Mouse (Mus musculus): ENCODE data around the gene Psma6.
A peak's percentile ranks its signal among the peaks of the same experiment; 100 is the strongest.

Psma6 gene

GRCm38 (mm10) chr12:55463992-55464845 is 80.2 kb downstream of the Psma6 start:
- peak; percentile 60 for DNase-seq (ENCODE audit: low spot score)

GRCm38 (mm10) chr12:55464846-55465361 is 80.9 kb downstream of the Psma6 start:
- peak; percentile 36 for DNase-seq (ENCODE audit: low spot score)

GRCm38 (mm10) chr12:55465401-55465983 is 81.5 kb downstream of the Psma6 start:
- DNase-seq (ENCODE audit: low spot score), result no peak

GRCm38 (mm10) chr12:55466088-55466701 is 82.2 kb downstream of the Psma6 start:
- DNase-seq (ENCODE audit: low spot score), result no peak

GRCm38 (mm10) chr12:55466816-55467215 is 82.8 kb downstream of the Psma6 start:
- DNase-seq (ENCODE audit: low spot score), result no peak

- no peak for DNase-seq (ENCODE audit: low spot score)
These were observed 83.5 kb downstream of the Psma6 start for GRCm38 (mm10) chr12:55467331-55468180.
